Mouse (Mus musculus): ENCODE results near the gene Tbx2.

Gene Tbx2

DNA sequence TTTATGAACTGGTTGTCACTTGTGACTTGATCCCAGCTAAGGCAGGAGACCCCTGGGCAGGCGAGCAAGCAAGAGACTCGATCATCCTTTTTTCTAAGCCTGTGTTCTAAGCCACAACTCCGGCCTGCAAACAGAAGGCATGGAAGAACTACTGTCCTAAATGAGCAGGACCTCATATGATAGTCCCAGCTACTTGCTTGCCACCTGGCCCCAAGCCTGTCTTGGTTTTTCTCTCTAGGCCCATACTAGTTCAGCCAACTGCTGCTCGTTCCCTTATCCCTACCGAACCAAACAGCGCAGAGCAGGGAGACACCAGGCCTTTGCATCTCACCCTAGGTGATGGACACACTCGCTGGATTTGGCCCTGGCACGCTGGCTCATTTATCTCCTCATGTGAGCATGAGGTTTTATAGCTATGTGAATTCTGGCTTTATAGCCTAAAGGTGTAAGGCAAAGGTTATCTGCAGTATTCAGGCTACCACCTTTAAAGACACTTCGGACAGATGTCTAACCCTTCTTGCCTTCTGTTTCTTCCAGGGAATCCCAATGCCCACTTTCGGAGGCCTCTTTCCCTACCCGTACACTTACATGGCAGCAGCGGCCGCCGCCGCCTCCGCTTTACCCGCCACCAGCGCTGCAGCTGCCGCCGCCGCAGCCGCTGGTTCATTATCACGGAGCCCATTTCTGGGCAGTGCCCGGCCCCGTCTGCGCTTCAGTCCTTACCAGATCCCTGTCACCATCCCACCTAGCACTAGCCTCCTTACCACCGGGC, 7.9 kb downstream of the Tbx2 start:
- DNase-seq (ENCODE audit: low read depth, low spot score): no peak

DNA sequence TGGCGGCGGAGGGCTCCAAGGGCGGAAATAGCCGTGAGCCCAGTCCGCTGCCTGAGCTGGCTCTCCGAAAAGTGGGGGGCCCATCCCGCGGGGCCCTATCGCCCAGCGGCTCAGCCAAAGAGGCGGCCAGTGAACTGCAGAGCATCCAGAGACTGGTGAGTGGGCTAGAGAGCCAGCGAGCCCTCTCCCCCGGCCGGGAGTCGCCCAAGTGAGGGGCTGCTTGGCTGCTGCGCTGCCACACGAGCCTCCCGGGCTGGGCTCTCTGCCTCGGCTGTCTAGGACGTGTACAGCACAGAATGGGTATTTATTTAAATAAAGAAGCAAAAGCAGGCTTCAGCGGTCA, 8.4 kb downstream of the Tbx2 start:
- no peak for DNase-seq (ENCODE audit: low read depth, low spot score)

DNA sequence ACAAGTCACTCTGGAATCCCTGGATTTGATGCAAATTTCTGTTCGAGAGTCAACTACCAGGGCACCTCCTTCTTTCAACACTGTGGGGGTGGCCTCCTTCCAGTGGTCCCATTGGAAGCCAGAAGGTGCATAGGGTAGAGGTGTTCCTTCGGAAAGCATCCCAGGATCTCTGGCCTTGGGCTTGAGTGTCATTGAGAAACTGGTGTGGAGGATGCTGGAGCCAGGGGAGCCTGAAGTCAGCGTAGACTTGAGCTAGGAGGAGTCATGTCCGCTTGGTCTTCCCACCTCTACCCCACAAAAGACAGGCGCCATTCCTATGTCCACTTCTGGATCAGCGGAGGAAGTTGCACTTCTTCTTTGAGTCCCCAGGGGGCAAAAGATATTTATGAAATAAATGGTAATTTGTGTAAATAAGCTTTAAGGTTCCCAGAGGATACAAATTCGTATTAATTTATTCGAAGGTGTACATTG, 8.9 kb downstream of the Tbx2 start:
- DNase-seq (ENCODE audit: low read depth, low spot score): no peak

DNA sequence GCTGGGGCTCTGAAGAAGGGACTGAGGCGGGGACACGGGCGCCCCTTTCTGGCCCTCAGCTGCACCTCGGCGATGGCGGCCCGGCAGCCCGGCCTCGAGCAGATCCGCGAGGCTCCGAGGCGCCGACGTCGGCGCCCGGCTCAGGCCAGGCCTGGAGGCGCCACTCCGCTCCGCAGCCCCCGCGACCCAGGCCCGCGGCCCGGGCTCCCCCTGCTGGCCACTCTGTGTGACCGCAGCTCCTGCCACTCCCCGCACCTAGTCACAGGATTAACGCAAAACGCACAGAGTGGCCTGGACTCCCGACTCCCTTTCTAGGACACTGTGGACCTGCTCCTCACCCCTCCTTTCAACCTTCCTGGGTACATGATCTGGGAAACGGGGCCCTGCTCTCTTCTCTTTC, 9.6 kb downstream of the Tbx2 start:
- DNase-seq (ENCODE audit: low read depth, low spot score): peak; percentile 85

DNA sequence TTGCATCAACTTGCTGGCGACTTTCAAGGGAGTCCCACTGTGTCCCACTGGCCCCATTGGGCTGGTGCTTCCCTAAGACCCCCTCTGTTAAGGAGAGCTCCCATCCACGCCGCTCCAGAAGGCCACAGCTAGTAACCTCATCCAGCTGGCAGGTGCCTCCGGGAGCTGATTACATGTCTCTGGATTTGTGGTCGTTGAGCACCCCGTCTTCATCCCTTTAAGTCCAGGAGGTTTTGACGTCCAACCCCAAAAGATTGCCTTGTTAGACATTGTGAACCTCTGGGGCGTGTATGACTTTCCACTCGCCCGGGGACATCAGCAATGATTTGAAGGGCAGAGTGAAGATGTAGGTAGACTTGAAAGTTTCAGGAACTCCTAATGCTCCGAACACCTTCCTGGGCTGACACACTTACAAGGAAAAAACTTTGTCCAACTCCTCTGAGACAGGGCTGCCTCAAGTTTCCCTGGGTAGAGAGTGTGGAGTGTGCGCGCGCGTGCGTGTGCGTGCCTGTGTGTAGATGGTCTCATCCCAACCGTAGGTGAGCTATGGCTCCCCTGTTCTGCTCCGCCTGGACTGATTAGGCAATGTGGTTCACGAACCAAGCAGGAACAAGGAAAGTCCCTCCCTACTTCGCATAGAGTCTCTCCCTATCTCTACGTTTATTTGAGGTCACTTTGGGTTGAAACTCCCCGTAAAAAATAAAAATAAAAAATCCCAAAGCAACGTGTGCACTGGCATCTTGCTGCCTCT, 10.4 kb downstream of the Tbx2 start:
- no peak for DNase-seq (ENCODE audit: low read depth, low spot score)

DNA sequence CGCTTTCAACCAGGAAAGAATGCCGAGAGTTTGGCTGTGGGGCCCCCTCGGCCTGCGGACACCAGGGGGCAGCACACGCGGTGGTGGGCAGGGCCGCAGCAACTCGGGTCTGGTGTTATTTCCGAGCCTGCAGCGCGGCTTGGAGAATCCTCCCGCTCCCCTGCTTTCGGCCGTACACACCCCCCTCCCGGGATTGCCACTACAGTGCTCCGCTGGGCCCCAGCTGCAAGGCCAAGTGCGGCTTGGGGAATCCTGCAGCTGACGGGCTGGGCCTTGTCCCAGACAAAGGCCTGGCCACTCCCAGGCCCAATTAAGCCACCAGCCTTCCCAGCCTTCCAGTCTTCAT, 11.0 kb downstream of the Tbx2 start:
- DNase-seq (ENCODE audit: low read depth, low spot score): peak; percentile 82

DNA sequence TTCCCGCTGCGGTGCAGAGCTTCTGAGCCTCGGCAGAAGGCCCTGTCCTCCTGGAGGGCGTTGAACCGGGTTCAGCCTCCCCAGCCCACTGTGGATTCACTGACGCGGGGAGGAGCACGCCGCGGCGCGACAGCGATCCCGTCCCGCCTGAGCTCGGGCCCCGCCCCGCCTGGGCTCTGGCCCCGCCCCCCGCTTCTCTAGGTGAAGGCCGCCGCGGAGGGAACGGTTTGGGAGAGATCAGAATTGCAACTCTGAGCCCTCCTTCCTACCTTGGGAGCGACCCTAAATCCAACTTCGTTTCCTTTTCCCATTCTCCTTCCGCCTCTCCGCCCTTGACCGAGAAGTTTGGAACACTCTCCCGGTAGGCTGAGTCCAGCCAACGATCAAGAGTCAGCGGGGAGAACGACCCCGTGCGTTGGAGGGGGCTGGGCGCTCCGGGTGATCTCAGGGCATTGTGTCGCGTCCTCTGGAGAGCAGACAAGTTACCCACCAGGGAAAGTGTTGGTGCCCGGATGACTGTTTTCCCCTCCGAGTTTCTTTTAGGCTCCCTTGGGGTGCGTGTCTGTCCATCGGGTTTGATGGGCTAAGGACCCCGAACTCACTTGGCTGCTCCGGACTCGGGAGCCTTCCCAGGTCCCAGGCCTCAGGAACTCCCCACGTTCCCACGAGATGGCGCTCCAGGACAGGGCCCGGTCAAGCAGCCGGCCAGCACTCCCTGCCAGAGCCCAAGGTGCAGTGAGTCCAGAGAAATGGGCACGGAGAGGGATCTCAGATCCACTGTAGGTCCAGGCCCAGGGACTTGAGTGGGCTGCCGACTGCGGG, 12.0 kb downstream of the Tbx2 start:
- peak; percentile 90 for DNase-seq (ENCODE audit: low read depth, low spot score)

DNA sequence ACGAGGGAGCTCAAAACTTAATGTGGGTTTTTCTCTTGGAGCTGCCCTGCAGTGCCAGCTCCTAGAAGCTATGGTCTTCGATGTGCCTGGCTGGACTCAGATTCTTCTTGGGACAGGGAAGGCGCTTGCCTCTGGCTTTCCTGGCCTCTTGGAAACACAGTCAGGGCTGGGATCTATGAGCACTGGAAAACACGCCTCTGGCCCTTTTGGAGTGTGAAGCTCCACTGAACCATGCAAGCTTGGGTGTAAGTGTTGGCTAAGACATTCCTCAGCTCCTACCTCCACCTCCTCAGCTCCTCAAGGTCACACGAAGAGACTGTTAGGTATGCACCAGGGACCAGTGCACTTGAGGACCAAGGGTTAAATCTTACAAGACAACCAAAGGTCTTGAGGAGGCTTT, 12.6 kb downstream of the Tbx2 start:
- DNase-seq (ENCODE audit: low read depth, low spot score): no peak

DNA sequence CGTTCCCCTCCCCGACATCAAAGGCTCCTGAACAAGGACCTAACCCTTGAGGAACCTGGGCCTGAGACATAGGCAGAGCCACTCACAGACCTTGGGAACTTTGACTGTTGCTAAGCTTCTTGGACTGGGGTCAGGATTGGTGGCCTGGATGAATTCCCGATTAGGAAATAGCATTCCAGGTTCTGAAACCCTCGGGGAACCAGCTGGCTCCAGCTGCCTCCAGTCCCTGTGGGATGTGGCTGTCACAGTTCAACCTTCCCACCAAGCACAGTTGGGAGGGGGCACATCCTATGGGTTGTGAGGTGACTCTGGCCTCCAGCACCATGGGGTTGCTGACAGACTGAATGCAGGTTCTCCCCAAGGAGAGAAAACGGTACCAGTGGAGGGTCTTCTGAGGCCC, 13.6 kb downstream of the Tbx2 start:
- no peak for DNase-seq (ENCODE audit: low read depth, low spot score)

DNA sequence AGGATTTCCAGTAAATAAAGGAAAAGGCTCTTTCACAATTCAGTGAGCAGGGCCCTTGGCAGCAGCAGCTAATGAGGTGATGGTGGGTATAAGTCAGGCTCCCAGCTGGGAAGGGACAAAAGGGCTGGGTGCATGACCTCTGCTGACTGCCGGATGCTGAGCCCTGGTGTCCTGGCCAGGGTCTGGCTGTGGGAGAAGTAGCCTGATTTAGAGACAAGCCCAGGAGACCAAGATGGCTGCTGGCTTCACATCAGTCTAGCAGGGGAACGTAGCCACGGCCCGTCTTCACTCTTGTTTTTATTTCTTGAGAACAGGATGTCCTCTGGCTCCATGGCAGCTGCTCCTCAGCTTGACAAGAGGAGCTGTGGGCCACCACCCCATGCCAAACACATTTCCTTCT, 14.2 kb downstream of the Tbx2 start:
- no peak for DNase-seq (ENCODE audit: low read depth, low spot score)

DNA sequence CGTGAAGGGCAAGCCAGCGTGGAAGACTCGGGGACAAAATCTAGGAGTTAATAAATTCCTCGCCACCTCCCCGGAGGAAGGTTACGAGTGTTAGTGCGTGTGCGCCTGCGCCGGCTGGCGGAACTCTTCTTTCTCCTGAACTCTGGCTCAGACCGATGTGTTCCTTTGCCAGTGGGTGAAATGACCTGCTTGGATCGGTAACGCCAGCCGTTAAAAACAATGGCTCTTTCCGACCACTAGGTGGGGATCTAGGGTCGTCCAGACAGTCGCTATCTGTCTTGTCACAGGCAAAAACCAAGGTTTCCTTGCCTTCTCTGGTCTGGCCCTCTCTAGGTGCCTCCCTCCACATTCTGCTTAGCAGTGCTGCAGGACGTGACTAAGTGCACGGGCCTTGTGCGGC, 16.7 kb downstream of the Tbx2 start:
- DNase-seq (ENCODE audit: low read depth, low spot score): peak; percentile 92

DNA sequence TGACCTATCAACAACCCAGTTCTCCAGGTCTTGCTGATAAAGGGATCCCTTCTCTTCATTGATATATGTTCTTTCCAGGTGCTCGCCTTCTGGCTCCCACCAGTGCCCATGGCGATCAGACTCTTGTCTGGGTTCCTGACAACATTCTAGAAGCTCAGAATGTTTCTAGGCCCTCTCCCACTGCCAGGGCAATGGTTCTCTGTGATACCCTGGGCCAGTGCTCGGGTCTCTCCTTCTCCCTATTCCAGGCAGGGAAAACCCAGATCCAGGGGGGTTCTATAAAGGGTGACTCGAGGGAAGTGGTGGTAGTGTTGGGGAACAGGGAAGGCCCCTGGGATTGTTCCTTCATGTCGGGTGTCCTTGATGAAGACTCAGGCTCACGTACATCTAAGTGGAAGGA, 17.9 kb downstream of the Tbx2 start, which contains the start of gene Gm11444:
Gm11444 (minus strand) TSS at position 101 of the 400 bp plus-strand sequence.
- DNase-seq (ENCODE audit: low read depth, low spot score): no peak

DNA sequence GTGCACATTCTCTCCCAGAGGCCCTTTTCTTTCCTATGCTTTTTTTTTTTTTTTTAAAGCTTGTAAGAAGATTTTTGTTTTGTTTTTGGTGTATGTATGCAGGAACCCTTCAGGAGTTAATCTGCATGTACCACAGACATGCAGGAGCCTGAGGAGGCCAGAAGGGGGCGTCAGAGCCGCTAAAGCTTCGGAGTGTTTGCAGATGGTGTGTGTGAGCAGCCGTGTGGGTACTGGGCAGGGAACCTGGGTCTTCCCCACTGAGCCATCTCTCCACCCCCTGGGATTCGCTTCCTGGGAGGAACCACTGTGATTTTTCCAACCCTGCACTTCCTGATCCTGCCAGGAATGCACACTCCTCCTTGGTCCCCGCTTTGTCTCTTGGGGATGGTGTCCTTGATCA, 18.4 kb downstream of the Tbx2 start:
- DNase-seq (ENCODE audit: low read depth, low spot score): no peak

DNA sequence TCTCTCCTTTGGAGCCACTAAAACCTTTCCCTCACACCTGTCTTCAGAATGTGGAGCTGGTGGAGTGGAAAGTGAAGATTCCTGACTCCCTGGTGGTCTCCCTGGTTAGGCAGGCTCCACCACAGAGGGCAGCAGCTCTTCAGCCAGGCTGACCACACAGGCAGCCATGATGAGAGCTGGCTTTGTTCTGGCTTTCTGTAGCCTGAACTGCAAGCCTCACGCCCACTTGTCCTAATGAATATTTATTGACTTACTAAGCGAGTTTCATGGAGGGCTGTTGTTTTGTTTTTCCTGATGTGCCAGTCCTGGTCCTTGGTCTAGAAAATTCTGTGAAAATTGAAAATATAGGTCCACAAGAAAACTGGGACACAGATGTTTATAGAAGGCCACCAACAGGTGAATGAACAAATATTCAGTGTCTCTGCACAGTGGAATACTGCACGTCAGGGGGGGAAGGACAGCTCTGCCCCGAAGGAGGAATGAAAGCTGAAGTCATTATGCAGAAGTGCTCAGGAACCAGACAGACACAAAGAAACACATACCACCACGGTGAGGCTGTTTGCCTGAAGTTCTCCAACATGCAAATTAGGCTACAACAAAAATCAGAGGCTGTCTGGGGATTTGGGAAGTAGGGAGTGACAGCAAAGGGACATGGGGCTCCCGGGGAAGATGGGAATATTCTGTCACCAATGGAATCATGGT, 25.8 kb downstream of the Tbx2 start:
- DNase-seq (ENCODE audit: low read depth, low spot score): no peak

DNA sequence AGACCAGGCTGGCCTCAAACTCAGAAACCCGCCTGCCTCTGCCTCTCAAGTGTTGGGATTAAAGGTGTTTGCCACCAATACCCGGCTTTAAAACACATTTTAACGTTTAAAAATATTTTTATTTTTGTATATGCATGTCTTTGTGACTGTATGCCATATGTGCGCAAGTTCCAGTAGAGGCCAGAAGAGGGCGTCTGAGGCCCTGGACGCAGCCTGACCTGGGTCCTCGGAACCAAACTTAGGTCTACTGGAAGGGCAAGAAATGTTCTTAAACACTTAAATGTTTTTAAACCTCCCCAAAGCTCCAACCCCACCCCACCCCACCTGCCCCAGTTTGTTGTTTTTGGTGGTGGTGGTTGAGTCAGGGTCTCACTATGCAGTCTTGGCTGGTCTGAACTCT, 32.0 kb downstream of the Tbx2 start:
- no peak for DNase-seq (ENCODE audit: low read depth, low spot score)

DNA sequence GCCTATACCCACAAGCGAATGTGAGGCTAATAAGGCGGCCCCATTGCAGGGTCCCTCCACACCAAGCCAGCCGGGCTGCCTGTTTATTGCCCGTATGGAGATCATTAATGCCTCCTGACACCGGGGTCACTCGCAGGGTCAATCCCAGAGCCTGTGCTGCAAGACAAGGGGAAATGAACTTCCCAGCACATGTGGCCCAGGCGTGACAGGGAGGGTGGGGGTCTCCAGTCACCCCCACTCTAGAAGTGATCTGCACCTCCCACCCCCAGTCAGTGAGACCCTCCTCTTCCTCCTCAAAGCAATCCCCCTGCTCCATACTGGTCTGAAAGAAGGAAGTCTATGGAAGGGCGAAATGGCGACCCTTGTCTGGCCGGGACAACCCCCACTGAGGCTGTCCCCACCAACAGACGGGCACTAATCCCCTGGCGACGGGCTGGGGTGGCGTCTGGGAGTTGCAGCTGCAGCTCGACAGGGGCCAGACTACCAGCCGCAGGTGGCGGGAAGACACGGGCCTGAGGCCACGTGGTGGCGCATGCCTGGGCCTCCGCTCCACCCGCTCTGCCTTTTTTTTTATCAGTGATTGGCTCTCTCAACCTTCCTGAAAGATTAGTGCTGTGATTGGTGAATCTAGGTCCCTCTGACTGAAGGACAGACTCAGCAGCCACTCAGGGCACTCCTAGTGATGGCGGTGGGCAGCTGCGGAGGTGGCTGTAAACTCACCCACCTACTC, 43.9 kb downstream of the Tbx2 start:
- peak; percentile 94 for DNase-seq (ENCODE audit: low read depth, low spot score)

DNA sequence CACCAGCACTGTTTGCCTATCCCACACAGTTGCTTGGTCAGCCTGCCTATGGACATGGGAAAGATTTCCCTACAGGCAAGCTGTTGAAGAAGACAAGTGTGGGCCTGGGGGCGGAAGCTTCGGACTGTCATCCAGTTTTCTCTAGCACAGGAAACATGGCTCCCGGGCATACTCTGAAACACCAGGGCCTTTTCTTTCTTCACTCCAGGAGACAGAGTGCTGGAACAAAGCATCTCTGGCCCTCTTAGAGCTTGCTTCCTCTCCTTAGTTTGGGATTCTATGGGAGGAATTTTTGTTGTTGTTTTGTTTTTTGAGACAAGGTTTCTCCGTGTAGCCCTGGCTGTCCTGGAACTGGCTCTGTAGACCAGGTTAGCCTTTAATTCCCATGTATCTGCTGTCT, 52.1 kb downstream of the Tbx2 start:
- no peak for DNase-seq (ENCODE audit: low read depth, low spot score)

DNA sequence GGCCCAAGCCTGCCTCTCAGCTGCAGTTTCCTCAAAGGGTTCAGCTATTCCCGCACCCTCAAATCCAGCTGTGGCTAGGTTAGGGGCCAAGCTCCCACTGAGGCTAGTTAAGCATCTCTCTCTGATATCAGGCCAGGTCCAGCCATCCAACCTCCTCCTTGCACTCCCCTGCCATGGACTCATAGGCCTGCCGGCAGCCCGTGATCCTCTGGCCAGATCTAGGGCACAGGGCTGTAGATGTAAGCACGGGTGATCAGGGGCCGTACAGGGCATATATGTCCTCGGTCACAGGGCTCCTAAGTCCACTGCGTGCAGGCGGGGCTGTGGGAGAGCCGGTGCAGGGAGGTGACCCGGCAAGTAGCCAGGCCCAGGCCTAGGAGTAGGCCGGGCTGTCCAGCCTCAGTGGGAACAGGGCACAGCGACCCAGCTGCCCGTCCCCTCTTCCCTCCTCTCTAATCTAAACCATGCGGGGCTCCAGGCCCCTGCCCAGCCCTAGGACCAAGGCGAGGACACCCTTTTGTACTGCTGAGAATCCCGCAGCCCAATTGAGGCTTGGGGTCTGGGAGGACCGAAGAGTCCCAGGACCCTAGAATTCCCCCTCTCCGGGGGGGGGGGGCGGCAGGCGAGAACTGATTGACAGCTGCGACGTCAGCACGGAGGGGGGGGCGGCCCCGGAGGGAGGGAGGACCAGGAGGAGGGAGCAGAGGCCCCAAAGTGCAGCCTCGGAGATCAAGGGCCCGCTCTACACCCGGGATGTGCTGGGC, 53.5 kb downstream of the Tbx2 start, which contains the start of gene Tbx4:
Tbx4 (plus strand) TSS at position 758 of the 764 bp plus-strand sequence.
- no peak for DNase-seq (ENCODE audit: low read depth, low spot score)

DNA sequence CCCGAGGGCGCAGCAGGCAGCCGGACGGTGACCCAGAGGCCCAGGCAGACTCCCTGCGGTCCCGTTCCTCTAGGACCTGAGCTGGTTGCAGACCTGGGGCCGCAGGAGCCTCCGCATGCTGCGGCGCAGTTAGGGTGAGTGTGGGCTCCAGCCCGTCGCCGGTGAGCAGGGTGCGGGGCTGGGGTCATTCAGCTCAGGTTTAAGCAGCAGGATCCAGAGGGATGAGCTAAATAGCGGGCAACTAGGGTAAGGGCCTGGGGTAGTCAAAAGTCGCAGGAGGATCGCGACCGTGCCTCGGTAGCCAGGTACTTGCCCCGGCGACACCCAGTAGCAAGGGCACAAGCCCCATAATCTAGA, 54.1 kb downstream of the Tbx2 start:
- DNase-seq (ENCODE audit: low read depth, low spot score): no peak

DNA sequence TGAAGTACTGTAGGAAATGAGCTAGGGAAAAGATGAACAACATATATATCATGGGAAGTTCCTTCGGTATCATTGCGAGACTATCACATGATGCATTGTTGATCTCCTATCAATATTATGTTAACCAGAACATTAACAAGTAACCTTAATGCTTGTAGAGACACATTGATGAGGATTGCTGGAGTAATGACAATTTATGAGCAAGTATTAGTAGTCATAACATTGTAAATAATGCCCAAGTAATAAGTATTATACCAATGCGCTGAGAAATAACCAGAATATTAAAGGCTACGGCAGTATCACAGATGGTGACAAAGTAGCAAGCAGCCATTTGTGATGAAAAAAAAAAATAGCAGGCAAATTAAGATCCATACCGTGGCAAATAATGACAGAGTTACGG, 54.9 kb downstream of the Tbx2 start:
- no peak for DNase-seq (ENCODE audit: low read depth, low spot score)

Measured in forelimb bud, embryonic 11.5 days (tissue).